Comparison of ENCODE assay signal across 28 mouse cellular contexts in the genomic region with DNA sequence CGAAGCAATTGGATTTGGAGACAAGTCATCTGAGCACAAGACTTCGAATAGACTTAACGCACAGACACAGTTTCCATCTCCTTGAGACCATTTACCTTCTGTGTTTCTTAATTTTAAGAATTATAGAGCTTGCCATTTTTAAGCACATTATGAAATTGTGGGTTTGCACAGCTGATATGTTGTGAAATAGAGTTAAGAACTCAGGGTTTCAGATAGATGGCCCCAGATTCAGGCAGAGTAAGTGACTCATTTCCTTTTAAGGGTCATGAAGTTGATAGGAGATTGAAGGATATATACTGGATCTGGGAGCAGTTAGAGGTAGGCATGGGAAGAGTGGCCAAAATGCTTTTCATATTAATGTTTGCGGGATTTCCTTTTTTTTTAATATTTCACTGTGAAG. TPM values are rescaled to one million over a fixed set of nuclear protein-coding genes. Genes with fewer than 3 reads are reported as not detected.
A peak's percentile ranks its signal among the peaks of the same experiment; 100 is the strongest.
DNase-seq lines count a peak whose midpoint lies in the region; ATAC-seq and TF ChIP-seq lines count a peak whose summit lies in the region.
"Had no signal": no experiment of that assay in that cellular context is flagged by ENCODE, and none has a peak within 500 bp of the region (broad histone marks: within the 10 kb centered on the region; RNA-seq: fewer than 3 reads in every experiment).

No protein-coding gene starts in this region.

- 92% methylated on average over 4 of the region's 4 CpGs for WGBS in heart, embryonic 10.5 days
- WGBS in heart, adult 2 months: 94% methylated on average over 4 of the region's 4 CpGs

- H3K9me3 ChIP-seq in heart, embryonic 10.5 days: no peaks in the 10 kb centered on the region
- H3K9me3 ChIP-seq: embryonic facial prominence, embryonic 10.5 days; embryonic facial prominence, embryonic 13.5 days; forebrain, embryonic 13.5 days; hindbrain, embryonic 10.5 days; hindbrain, embryonic 13.5 days; intestine, embryonic 15.5 days had no signal

- TF ChIP-seq CTCF in heart, adult 2 months (IDR thresholded peaks at IDR 0.05): no peak

- no peak for TF ChIP-seq EP300 in heart, adult 2 months (IDR thresholded peaks at IDR 0.05; ENCODE audit: insufficient read depth, low read depth, low read length)

- no peak overlapping the region for H3K4me3 ChIP-seq in heart, embryonic 10.5 days
- no peak overlapping the region for H3K4me3 ChIP-seq in heart, adult 2 months
- H3K4me3 ChIP-seq: embryonic facial prominence, embryonic 10.5 days; embryonic facial prominence, embryonic 13.5 days; erythroblast, embryonic 14.5 days; forebrain, embryonic 13.5 days; gastrocnemius, adult 2 months; hindbrain, embryonic 10.5 days; hindbrain, embryonic 13.5 days; intestine, embryonic 15.5 days had no signal

- no peaks in the 10 kb centered on the region for H3K4me1 ChIP-seq in heart, embryonic 10.5 days
- H3K4me1 ChIP-seq in heart, adult 2 months (ENCODE audit: control insufficient read depth, insufficient read depth, low read length): no peaks in the 10 kb centered on the region
- H3K4me1 ChIP-seq: embryonic facial prominence, embryonic 10.5 days; embryonic facial prominence, embryonic 13.5 days; forebrain, embryonic 13.5 days; hindbrain, embryonic 10.5 days; hindbrain, embryonic 13.5 days; intestine, embryonic 15.5 days had no signal

- intact Hi-C loops in heart, adult 2 months (cut with DNase I): loop anchor here (1.0 kb wide), 1 partner anchor 11 kb away; no protein-coding TSS in a partner anchor

- no peaks in the 10 kb centered on the region for H3K27me3 ChIP-seq in heart, embryonic 10.5 days (ENCODE audit: insufficient read depth, poor library complexity, severe bottlenecking)
- no peaks in the 10 kb centered on the region for H3K27me3 ChIP-seq in heart, adult 2 months (ENCODE audit: control insufficient read depth, insufficient read depth, low read length)
- H3K27me3 ChIP-seq: embryonic facial prominence, embryonic 13.5 days; forebrain, embryonic 13.5 days; hindbrain, embryonic 13.5 days; intestine, embryonic 15.5 days had no signal

- peak; percentile 56 for ATAC-seq in megakaryocyte, adult 5-6 weeks (ENCODE audit: poor library complexity, severe bottlenecking)
- ATAC-seq: activated CD4-positive, CD25-positive, alpha-beta regulatory T cell, adult 4 months; CD4-positive, CD25-positive, alpha-beta regulatory T cell, adult 4 months; forebrain, embryonic 13.5 days; forebrain, postnatal 0 days; hindbrain, embryonic 16.5 days; intestine, embryonic 15.5 days had no signal

- no peak for TF ChIP-seq POLR2A in heart, adult 2 months (IDR thresholded peaks at IDR 0.05; ENCODE audit: insufficient read depth, low read depth, low read length)

- no peak overlapping the region for H3K27ac ChIP-seq in heart, embryonic 10.5 days
- H3K27ac ChIP-seq in heart, adult 2 months: no peak overlapping the region
- H3K27ac ChIP-seq: embryonic facial prominence, embryonic 10.5 days; embryonic facial prominence, embryonic 13.5 days; forebrain, embryonic 13.5 days; gastrocnemius, adult 2 months; hindbrain, embryonic 10.5 days; hindbrain, embryonic 13.5 days; intestine, embryonic 15.5 days had no signal

- H3K79me2 ChIP-seq in heart, adult 2 months (replicated peaks; ENCODE audit: control insufficient read depth, insufficient read depth, low read length): no peaks in the 10 kb centered on the region

- H3K36me3 ChIP-seq in heart, embryonic 10.5 days: no peaks in the 10 kb centered on the region
- no peaks in the 10 kb centered on the region for H3K36me3 ChIP-seq in heart, adult 2 months (ENCODE audit: control insufficient read depth, insufficient read depth, low read length)
- H3K36me3 ChIP-seq: embryonic facial prominence, embryonic 10.5 days; embryonic facial prominence, embryonic 13.5 days; hindbrain, embryonic 10.5 days; hindbrain, embryonic 13.5 days; intestine, embryonic 15.5 days had no signal

- peak; percentile 4 for DNase-seq in heart, embryonic 10.5 days (ENCODE audit: low spot score)
- no peak for DNase-seq in heart, adult 2 months
- DNase-seq in NIH3T3 (ENCODE audit: low read depth): peak; percentile 20
- DNase-seq in layer of hippocampus, adult 18-20 months (ENCODE audit: low spot score in 2 of 2): no peak
- DNase-seq in adrenal gland, postnatal 25 days: no peak
- no peak for DNase-seq in thymus, postnatal 25 days
- DNase-seq: cerebellum, adult 11 months; cerebellum, adult 2 months; cerebellum, adult 9-11 months; cerebellum, postnatal 36 days; embryo, embryonic 11 days; forebrain, postnatal 0 days; gastrocnemius, adult 2 months; gastrocnemius, postnatal 14 days; heart, adult 18-20 months; heart, postnatal 36 days had no signal

- no peak overlapping the region for H3K9ac ChIP-seq in heart, adult 2 months (ENCODE audit: low read depth, low read length)
- H3K9ac ChIP-seq: embryonic facial prominence, embryonic 13.5 days; forebrain, embryonic 13.5 days; forebrain, postnatal 0 days; hindbrain, embryonic 13.5 days; intestine, embryonic 15.5 days had no signal

RNA-seq across cellular contexts. Expression of gene Fam110c, which starts 27.5 kb away (rescaled TPM):
- polyA plus RNA-seq in heart, embryonic 10.5 days (2016; fragmentation: Nextera tagmentation; extraction: Ambion mirVana): 0.82 and 0.85 TPM in 2 replicates
- total RNA-seq in heart, adult 2 months (2021): under 1 TPM; 0.30 to 0.37 TPM
- 0.31 and 0.47 TPM in 2 replicates for polyA plus RNA-seq in heart, adult 2 months (2012; rRNA removed)
- 0.16 and 0.46 TPM in 2 replicates for total RNA-seq in megakaryocyte, adult 5-6 weeks (2015)
- total RNA-seq in megakaryocyte, adult 5-6 weeks (2017): 0.98 and 1.2 TPM in 2 replicates
- total RNA-seq in layer of hippocampus, adult 18-20 months (2021): not detected
- 0.38 and 0.52 TPM in 2 replicates for total RNA-seq in adrenal gland, postnatal 25 days (2021)
- total RNA-seq: gastrocnemius, adult 2 months; gastrocnemius, postnatal 14 days had no signal
- polyA plus RNA-seq: activated CD4-positive, CD25-positive, alpha-beta regulatory T cell, adult 4 months; cortical plate, adult 2 months; erythroblast, embryonic 14.5 days; forebrain, postnatal 0 days had no signal

Comparison
In these comparisons a context has a peak if more than half of its experiments do, and no peak if none do; other contexts are left out.
1. DNase-seq: peak in heart, embryonic 10.5 days (single experiment) and NIH3T3 (single experiment); none in heart, adult 2 months (0 of 2), layer of hippocampus, adult 18-20 months (0 of 2), adrenal gland, postnatal 25 days (single experiment) and thymus, postnatal 25 days (single experiment).